Mouse (Mus musculus): ENCODE data around the gene Klhl6. TPM values are rescaled to one million over a fixed set of nuclear protein-coding genes. Genes with fewer than 3 reads are reported as not detected.

The Klhl6 gene
- polyA plus RNA-seq, 1 experiment from 2014 or later: 8.2 TPM

DNA sequence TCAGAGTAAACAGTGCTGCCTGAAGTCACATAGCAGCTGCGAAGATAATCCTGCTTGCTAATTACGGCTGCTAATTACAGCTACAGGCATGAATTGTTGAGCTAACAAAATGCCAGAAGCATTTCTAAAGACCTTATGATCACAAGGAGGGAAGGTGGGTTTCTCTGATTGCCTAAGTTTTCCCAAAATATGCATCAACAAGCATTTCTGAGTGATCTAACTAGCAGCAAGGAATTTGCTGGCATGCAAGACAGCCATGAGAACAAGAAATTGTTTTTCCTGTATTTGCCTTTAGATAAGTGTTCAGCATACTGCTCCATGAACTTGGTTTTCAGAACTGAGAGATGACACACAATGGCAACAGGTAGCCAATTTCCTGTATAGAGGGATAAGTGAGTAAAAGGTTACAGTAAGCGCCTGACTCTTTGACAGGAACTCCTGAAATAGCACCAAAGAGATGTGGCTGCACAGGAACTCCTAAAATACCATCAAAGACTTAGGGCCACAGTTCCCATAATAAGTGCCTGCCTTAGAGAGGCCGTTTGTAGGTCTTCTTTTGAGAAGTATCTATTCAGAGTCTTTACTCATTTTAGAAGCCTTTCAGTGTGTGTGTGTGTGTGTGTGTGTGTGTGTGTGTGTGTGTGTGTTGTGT lies 22.3 kb downstream of the Klhl6 start:
- H3K4me2 ChIP-seq (ENCODE audit: low read depth, low read length): no peak overlapping the region
- H3K36me3 ChIP-seq (ENCODE audit: control insufficient read depth, insufficient read depth, low read length): no peaks in the 10 kb centered on the region
- no peak for ATAC-seq
- H3K4me1 ChIP-seq (ENCODE audit: control insufficient read depth, insufficient read depth, low read length): no peaks in the 10 kb centered on the region
- no peaks in the 10 kb centered on the region for H3K27me3 ChIP-seq (replicated peaks; ENCODE audit: control insufficient read depth, insufficient read depth, low read length)
- H3K27ac ChIP-seq (ENCODE audit: low read length): no peak overlapping the region
- WGBS: 75% methylated on average over 4 of the region's 4 CpGs
- no peak overlapping the region for H3K9ac ChIP-seq (ENCODE audit: low read depth, low read length)
- no peaks in the 10 kb centered on the region for H3K9me3 ChIP-seq (ENCODE audit: control insufficient read depth, low read length)
- H3K4me3 ChIP-seq (ENCODE audit: low read length): no peak overlapping the region

DNA sequence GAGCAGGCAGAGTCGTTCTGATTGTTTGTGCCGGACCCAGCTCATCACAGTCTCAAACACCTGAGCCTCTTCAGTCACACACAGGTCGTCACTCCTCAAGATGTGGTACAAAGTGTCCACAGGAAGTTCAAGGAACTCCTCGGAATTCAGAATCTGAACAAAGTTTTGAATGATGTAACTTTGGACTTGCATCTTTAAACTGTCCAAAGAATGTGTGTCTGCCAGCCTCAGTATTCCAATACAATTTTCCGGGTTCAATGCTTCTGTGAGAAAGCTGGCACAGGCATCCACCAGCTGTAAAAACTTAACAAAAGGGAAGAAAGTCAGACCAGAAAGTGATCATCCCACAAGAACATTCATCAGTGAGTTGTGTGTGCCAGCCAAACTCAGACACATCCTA lies 25.8 kb downstream of the Klhl6 start:
- no peaks in the 10 kb centered on the region for H3K4me1 ChIP-seq (ENCODE audit: control insufficient read depth, insufficient read depth, low read length)
- no peaks in the 10 kb centered on the region for H3K9me3 ChIP-seq (ENCODE audit: control insufficient read depth, low read length)
- no peak overlapping the region for H3K4me2 ChIP-seq (ENCODE audit: low read depth, low read length)
- H3K27ac ChIP-seq (ENCODE audit: low read length): no peak overlapping the region
- no peak overlapping the region for H3K9ac ChIP-seq (ENCODE audit: low read depth, low read length)
- 79% methylated on average over 5 of the region's 5 CpGs for WGBS
- no peaks in the 10 kb centered on the region for H3K36me3 ChIP-seq (ENCODE audit: control insufficient read depth, insufficient read depth, low read length)
- no peak overlapping the region for H3K4me3 ChIP-seq (ENCODE audit: low read length)
- no peak for ATAC-seq
- H3K27me3 ChIP-seq (replicated peaks; ENCODE audit: control insufficient read depth, insufficient read depth, low read length): no peaks in the 10 kb centered on the region

GRCm38 (mm10) chr16:19947336-19947735 lies 35.5 kb downstream of the Klhl6 start:
- WGBS: 89% methylated on average over 3 of the region's 3 CpGs
- Histone ChIP-seq H3K4me2 (ENCODE audit: low read depth, low read length) (no peak overlapping the region), H3K27me3 (replicated peaks; ENCODE audit: control insufficient read depth, insufficient read depth, low read length) (no peaks in the 10 kb centered on the region), H3K4me1 (ENCODE audit: control insufficient read depth, insufficient read depth, low read length) (no peaks in the 10 kb centered on the region), H3K4me3 (ENCODE audit: low read length) (no peak overlapping the region), H3K27ac (ENCODE audit: low read length) (no peak overlapping the region), H3K9ac (ENCODE audit: low read depth, low read length) (no peak overlapping the region), H3K9me3 (ENCODE audit: control insufficient read depth, low read length) (no peaks in the 10 kb centered on the region), H3K36me3 (ENCODE audit: control insufficient read depth, insufficient read depth, low read length) (no peaks in the 10 kb centered on the region)
- ATAC-seq: no peak

DNA sequence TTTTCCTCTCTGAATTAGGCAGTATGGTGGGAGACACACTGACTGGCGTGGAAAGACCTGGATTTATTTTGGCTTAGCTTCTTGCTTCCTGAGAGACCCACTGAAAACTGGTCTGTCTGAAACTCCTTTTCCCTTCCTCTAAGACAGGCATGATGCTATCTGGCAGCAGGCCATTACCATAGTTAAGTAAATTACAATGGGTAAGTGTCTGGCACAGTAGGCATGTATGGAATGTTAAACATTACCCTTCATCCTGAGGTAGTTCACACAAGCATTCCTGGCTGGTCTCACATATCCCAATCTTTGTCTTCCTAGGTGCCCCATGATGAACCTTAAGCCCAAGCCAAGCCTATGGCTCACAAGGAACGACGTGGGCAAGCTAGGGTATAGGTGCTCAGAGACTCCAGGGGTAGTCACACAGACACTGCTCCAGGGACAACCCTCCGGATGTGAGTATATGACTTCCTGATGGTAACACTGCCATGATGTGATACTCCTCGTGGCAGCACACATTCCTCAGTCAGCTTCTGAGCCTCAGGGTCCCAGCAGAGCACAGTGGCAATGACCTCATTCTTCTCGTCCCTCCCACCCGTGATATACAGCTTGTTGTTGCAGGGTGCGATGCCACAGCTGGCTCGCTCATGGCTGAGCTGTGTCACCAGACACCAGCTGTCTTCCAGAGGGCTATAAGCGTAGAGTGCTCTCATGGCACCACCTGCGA lies 36.1 kb downstream of the Klhl6 start:
- no peak overlapping the region for H3K9ac ChIP-seq (ENCODE audit: low read depth, low read length)
- 66% methylated on average over 11 of the region's 11 CpGs for WGBS
- no peak overlapping the region for H3K27ac ChIP-seq (ENCODE audit: low read length)
- no peaks in the 10 kb centered on the region for H3K9me3 ChIP-seq (ENCODE audit: control insufficient read depth, low read length)
- no peaks in the 10 kb centered on the region for H3K36me3 ChIP-seq (ENCODE audit: control insufficient read depth, insufficient read depth, low read length)
- no peak overlapping the region for H3K4me3 ChIP-seq (ENCODE audit: low read length)
- H3K4me1 ChIP-seq (ENCODE audit: control insufficient read depth, insufficient read depth, low read length): no peaks in the 10 kb centered on the region
- H3K4me2 ChIP-seq (ENCODE audit: low read depth, low read length): no peak overlapping the region
- no peak for ATAC-seq
- no peaks in the 10 kb centered on the region for H3K27me3 ChIP-seq (replicated peaks; ENCODE audit: control insufficient read depth, insufficient read depth, low read length)

DNA sequence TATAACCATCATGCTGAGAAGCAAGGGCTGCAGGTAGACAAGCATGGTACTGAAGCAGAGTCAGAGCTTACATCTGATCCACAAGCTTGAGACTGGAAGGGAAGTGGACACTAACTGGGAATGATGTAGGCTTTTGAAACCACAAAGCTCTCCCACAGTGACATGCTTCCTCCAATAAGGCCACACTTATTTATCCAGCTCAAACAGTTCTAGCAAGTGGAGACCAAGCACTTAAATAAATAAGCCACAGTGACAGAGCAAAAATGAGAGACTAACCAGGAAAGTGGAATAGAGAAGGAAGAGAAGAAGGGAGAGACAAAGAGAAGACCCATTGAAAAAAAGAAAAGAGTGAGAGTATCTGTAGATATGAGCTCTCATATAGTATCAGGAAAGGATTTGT lies 62.0 kb downstream of the Klhl6 start:
- H3K9ac ChIP-seq (ENCODE audit: low read depth, low read length): no peak overlapping the region
- H3K27ac ChIP-seq (ENCODE audit: low read length): no peak overlapping the region
- no peaks in the 10 kb centered on the region for H3K27me3 ChIP-seq (replicated peaks; ENCODE audit: control insufficient read depth, insufficient read depth, low read length)
- H3K4me2 ChIP-seq (ENCODE audit: low read depth, low read length): no peak overlapping the region
- H3K9me3 ChIP-seq (ENCODE audit: control insufficient read depth, low read length): no peaks in the 10 kb centered on the region
- no peaks in the 10 kb centered on the region for H3K4me1 ChIP-seq (ENCODE audit: control insufficient read depth, insufficient read depth, low read length)
- no peak for ATAC-seq
- no peaks in the 10 kb centered on the region for H3K36me3 ChIP-seq (ENCODE audit: control insufficient read depth, insufficient read depth, low read length)
- H3K4me3 ChIP-seq (ENCODE audit: low read length): no peak overlapping the region

DNA sequence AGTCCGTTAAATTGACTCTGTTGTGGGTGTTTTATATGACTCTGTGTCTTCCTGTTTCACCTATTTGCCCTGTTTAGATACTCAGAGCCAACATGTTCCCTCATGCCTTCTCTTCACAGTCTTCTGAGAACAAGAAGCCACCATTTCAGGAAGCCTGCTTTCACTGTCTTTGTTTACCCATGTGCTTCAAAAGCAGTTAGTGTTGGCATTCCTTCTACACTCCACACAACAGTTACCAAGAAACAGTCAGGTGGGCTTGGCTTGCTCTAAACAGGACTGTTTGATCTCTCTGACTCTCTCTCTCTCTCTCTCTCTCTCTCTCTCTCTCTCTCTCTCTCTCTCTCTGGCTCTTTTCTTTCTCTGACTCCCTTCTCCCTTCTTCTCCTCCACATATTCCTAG lies 64.6 kb downstream of the Klhl6 start:
- H3K9ac ChIP-seq (ENCODE audit: low read depth, low read length): no peak overlapping the region
- WGBS: 77% methylated on average over 1 of the region's 1 CpGs
- H3K36me3 ChIP-seq (ENCODE audit: control insufficient read depth, insufficient read depth, low read length): no peaks in the 10 kb centered on the region
- no peak overlapping the region for H3K4me2 ChIP-seq (ENCODE audit: low read depth, low read length)
- H3K4me1 ChIP-seq (ENCODE audit: control insufficient read depth, insufficient read depth, low read length): no peaks in the 10 kb centered on the region
- H3K27me3 ChIP-seq (replicated peaks; ENCODE audit: control insufficient read depth, insufficient read depth, low read length): no peaks in the 10 kb centered on the region
- ATAC-seq: no peak
- no peak overlapping the region for H3K4me3 ChIP-seq (ENCODE audit: low read length)
- H3K27ac ChIP-seq (ENCODE audit: low read length): no peak overlapping the region
- H3K9me3 ChIP-seq (ENCODE audit: control insufficient read depth, low read length): no peaks in the 10 kb centered on the region

- Histone ChIP-seq H3K4me1 (ENCODE audit: control insufficient read depth, insufficient read depth, low read length) (no peaks in the 10 kb centered on the region), H3K36me3 (ENCODE audit: control insufficient read depth, insufficient read depth, low read length) (no peaks in the 10 kb centered on the region), H3K27ac (ENCODE audit: low read length) (no peak overlapping the region), H3K4me2 (ENCODE audit: low read depth, low read length) (no peak overlapping the region), H3K9me3 (ENCODE audit: control insufficient read depth, low read length) (no peaks in the 10 kb centered on the region), H3K27me3 (replicated peaks; ENCODE audit: control insufficient read depth, insufficient read depth, low read length) (no peaks in the 10 kb centered on the region), H3K4me3 (ENCODE audit: low read length) (no peak overlapping the region), H3K9ac (ENCODE audit: low read depth, low read length) (no peak overlapping the region)
- ATAC-seq: no peak
- WGBS: 53% methylated on average over 2 of the region's 2 CpGs
These were observed 70.3 kb downstream of the Klhl6 start for GRCm38 (mm10) chr16:19912582-19912981.

GRCm38 (mm10) chr16:19908291-19908690 lies 74.5 kb downstream of the Klhl6 start:
- Histone ChIP-seq H3K4me3 (ENCODE audit: low read length) (no peak overlapping the region), H3K36me3 (ENCODE audit: control insufficient read depth, insufficient read depth, low read length) (no peaks in the 10 kb centered on the region), H3K4me1 (ENCODE audit: control insufficient read depth, insufficient read depth, low read length) (peaks cover 6% of the 10 kb centered on the region; the same call in 1 of the 2 replicates), H3K9ac (ENCODE audit: low read depth, low read length) (no peak overlapping the region), H3K4me2 (ENCODE audit: low read depth, low read length) (no peak overlapping the region), H3K9me3 (ENCODE audit: control insufficient read depth, low read length) (no peaks in the 10 kb centered on the region), H3K27ac (ENCODE audit: low read length) (no peak overlapping the region), H3K27me3 (replicated peaks; ENCODE audit: control insufficient read depth, insufficient read depth, low read length) (no peaks in the 10 kb centered on the region)
- ATAC-seq: no peak
- 57% methylated on average over 3 of the region's 3 CpGs for WGBS

DNA sequence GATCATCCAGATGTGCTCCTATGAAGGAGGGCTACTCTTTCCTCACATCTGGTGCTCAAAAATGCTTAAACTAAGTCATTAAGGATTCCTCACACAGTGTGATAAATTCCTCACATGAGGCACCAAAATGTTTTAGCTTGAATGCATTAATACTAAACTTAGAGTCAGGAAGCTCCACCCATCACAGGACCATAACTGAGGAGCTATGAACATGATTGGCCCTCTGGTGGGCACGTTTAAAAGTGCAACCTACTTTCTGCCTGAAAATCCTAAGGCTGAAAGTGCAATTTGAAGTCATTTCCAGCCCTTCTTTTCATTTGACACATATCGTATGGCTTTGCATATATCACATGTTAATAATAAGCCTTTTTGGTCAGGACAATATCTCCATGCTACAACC lies 75.7 kb downstream of the Klhl6 start:
- Histone ChIP-seq H3K4me1 (ENCODE audit: control insufficient read depth, insufficient read depth, low read length) (peaks cover 6% of the 10 kb centered on the region; the same call in 1 of the 2 replicates), H3K9ac (ENCODE audit: low read depth, low read length) (no peak overlapping the region), H3K9me3 (ENCODE audit: control insufficient read depth, low read length) (no peaks in the 10 kb centered on the region), H3K4me2 (ENCODE audit: low read depth, low read length) (no peak overlapping the region), H3K27ac (ENCODE audit: low read length) (no peak overlapping the region), H3K4me3 (ENCODE audit: low read length) (no peak overlapping the region), H3K36me3 (ENCODE audit: control insufficient read depth, insufficient read depth, low read length) (no peaks in the 10 kb centered on the region), H3K27me3 (replicated peaks; ENCODE audit: control insufficient read depth, insufficient read depth, low read length) (no peaks in the 10 kb centered on the region)
- 39% methylated on average over 2 of the region's 2 CpGs for WGBS
- ATAC-seq: no peak

Measured in intestine, embryonic 16.5 days (tissue).